In genomic region chr2:11679626-11680025, GRCm38 (mm10) we compare ENCODE assay signal across 28 mouse cellular contexts. TPM values are rescaled to one million over a fixed set of nuclear protein-coding genes. Genes with fewer than 3 reads are reported as not detected.
A peak's percentile ranks its signal among the peaks of the same experiment; 100 is the strongest.
DNase-seq lines count a peak whose midpoint lies in the region; ATAC-seq and TF ChIP-seq lines count a peak whose summit lies in the region.
"Had no signal": no experiment of that assay in that cellular context is flagged by ENCODE, and none has a peak within 500 bp of the region (broad histone marks: within the 10 kb centered on the region; RNA-seq: fewer than 3 reads in every experiment).

No protein-coding gene starts in this region.

- no peak overlapping the region for H3K9ac ChIP-seq in lung, embryonic 14.5 days
- H3K9ac ChIP-seq in midbrain, embryonic 13.5 days (replicated peaks): no peak overlapping the region
- H3K9ac ChIP-seq: embryonic facial prominence, embryonic 12.5 days; forebrain, embryonic 15.5 days; heart, embryonic 13.5 days; hindbrain, embryonic 14.5 days; intestine, embryonic 15.5 days had no signal

- WGBS in lung, embryonic 14.5 days: 25% methylated on average over 7 of the region's 7 CpGs
- 79% methylated on average over 7 of the region's 7 CpGs for WGBS in midbrain, embryonic 13.5 days

- H3K9me3 ChIP-seq in lung, embryonic 14.5 days (ENCODE audit: low read depth, low read length): no peaks in the 10 kb centered on the region
- no peaks in the 10 kb centered on the region for H3K9me3 ChIP-seq in midbrain, embryonic 13.5 days
- H3K9me3 ChIP-seq: embryonic facial prominence, embryonic 12.5 days; forebrain, embryonic 15.5 days; G1E; heart, embryonic 13.5 days; hindbrain, embryonic 10.5 days; intestine, embryonic 15.5 days had no signal

- no peak overlapping the region for H3K27ac ChIP-seq in lung, embryonic 14.5 days (ENCODE audit: low read depth)
- no peak overlapping the region for H3K27ac ChIP-seq in midbrain, embryonic 13.5 days
- H3K27ac ChIP-seq: embryonic facial prominence, embryonic 12.5 days; forebrain, embryonic 15.5 days; heart, embryonic 13.5 days; hindbrain, embryonic 10.5 days; hindbrain, embryonic 14.5 days; intestine, embryonic 15.5 days had no signal

- no peak overlapping the region for H3K4me2 ChIP-seq in lung, embryonic 14.5 days
- no peak overlapping the region for H3K4me2 ChIP-seq in midbrain, embryonic 13.5 days (replicated peaks)
- H3K4me2 ChIP-seq: embryonic facial prominence, embryonic 12.5 days; forebrain, embryonic 15.5 days; heart, embryonic 13.5 days; hindbrain, embryonic 14.5 days; intestine, embryonic 15.5 days had no signal

- no peak overlapping the region for H3K4me3 ChIP-seq in lung, embryonic 14.5 days (ENCODE audit: low read depth, low read length)
- no peak overlapping the region for H3K4me3 ChIP-seq in midbrain, embryonic 13.5 days (replicated peaks)
- H3K4me3 ChIP-seq: embryonic facial prominence, embryonic 12.5 days; forebrain, embryonic 15.5 days; heart, embryonic 13.5 days; hindbrain, embryonic 10.5 days; intestine, embryonic 15.5 days had no signal

- H3K4me1 ChIP-seq in lung, embryonic 14.5 days (ENCODE audit: insufficient read depth): no peaks in the 10 kb centered on the region
- no peaks in the 10 kb centered on the region for H3K4me1 ChIP-seq in midbrain, embryonic 13.5 days (replicated peaks)
- H3K4me1 ChIP-seq: embryonic facial prominence, embryonic 12.5 days; forebrain, embryonic 15.5 days; heart, embryonic 13.5 days; hindbrain, embryonic 10.5 days; intestine, embryonic 15.5 days had no signal

- DNase-seq in gastrocnemius, adult 18-20 months (ENCODE audit: low spot score): peak; percentile 35
- no peak for DNase-seq in gastrocnemius, postnatal 4 days (ENCODE audit: low spot score in 2 of 2)
- DNase-seq in heart, adult 18-20 months: peak; percentile 29 to 36
- no peak for DNase-seq in heart, postnatal 4 days
- DNase-seq in lung, embryonic 14.5 days: peak; percentile 4
- no peak for DNase-seq in lung, postnatal 4 days
- peak; percentile 31 for DNase-seq in testis, postnatal 10 days (ENCODE audit: low spot score)
- DNase-seq: adrenal gland, postnatal 10 days; B cell, adult 2 months; cerebellum, adult 11-12 months; cerebellum, adult 9-10 months; cerebellum, postnatal 25 days; kidney, adult 18-20 months had no signal

- H3K36me3 ChIP-seq in lung, embryonic 14.5 days (ENCODE audit: insufficient read depth): no peaks in the 10 kb centered on the region
- no peaks in the 10 kb centered on the region for H3K36me3 ChIP-seq in midbrain, embryonic 13.5 days
- H3K36me3 ChIP-seq: embryonic facial prominence, embryonic 12.5 days; forebrain, embryonic 15.5 days; G1E; heart, embryonic 13.5 days; hindbrain, embryonic 10.5 days; intestine, embryonic 15.5 days had no signal

- no peak for TF ChIP-seq CTCF in lung, embryonic 14.5 days (IDR thresholded peaks at IDR 0.05; ENCODE audit: low read depth)

- H3K27me3 ChIP-seq in lung, embryonic 14.5 days (ENCODE audit: insufficient read depth, low read length): no peaks in the 10 kb centered on the region
- H3K27me3 ChIP-seq in midbrain, embryonic 13.5 days: no peaks in the 10 kb centered on the region
- H3K27me3 ChIP-seq: embryonic facial prominence, embryonic 12.5 days; forebrain, embryonic 15.5 days; heart, embryonic 13.5 days; intestine, embryonic 15.5 days had no signal

- no peak for ATAC-seq in lung, embryonic 14.5 days (ENCODE audit: insufficient read depth)
- no peak for ATAC-seq in midbrain, embryonic 13.5 days
- ATAC-seq: CD4-positive, CD25-positive, alpha-beta regulatory T cell, adult 4 months; forebrain, embryonic 15.5 days; intestine, embryonic 15.5 days had no signal

RNA-seq across cellular contexts. Expression of gene Il15ra, which starts 25.5 kb away (rescaled TPM):
- total RNA-seq in gastrocnemius, adult 18-20 months (2021): 10 to 100 TPM; 17.6 to 29.5 TPM
- total RNA-seq in gastrocnemius, postnatal 4 days (2021): 10 to 100 TPM; 10.1 to 10.4 TPM
- total RNA-seq in heart, adult 18-20 months (2021): 10 to 100 TPM; 29.6 to 30.6 TPM
- 10 to 100 TPM; 15.6 to 20.0 TPM for total RNA-seq in heart, postnatal 4 days (2021)
- polyA plus RNA-seq in lung, embryonic 14.5 days (2014; fragmentation: Nextera tagmentation; extraction: Ambion mirVana): 1.6 and 2.2 TPM in 2 replicates
- polyA plus RNA-seq in midbrain, embryonic 13.5 days (2015; fragmentation: Nextera tagmentation; extraction: Ambion mirVana): 1.1 and 1.3 TPM in 2 replicates
- polyA plus RNA-seq: G1E had no signal

RNA-seq across cellular contexts. Expression of gene Il2ra, which starts 37.0 kb away (rescaled TPM):
- under 1 TPM; 0.43 to 0.59 TPM for total RNA-seq in gastrocnemius, adult 18-20 months (2021)
- total RNA-seq in gastrocnemius, postnatal 4 days (2021): under 1 TPM; 0.15 to 0.21 TPM
- total RNA-seq in heart, adult 18-20 months (2021): 1 to 10 TPM in 1 of 2 experiments, under 1 TPM in 1; 0.62 to 1.2 TPM
- total RNA-seq in heart, postnatal 4 days (2021): not detected
- not detected in 2 replicates for polyA plus RNA-seq in lung, embryonic 14.5 days (2014; fragmentation: Nextera tagmentation; extraction: Ambion mirVana)
- polyA plus RNA-seq in midbrain, embryonic 13.5 days (2015; fragmentation: Nextera tagmentation; extraction: Ambion mirVana): 0.16 TPM in 1 of 2 replicates, not detected in the other
- polyA plus RNA-seq: embryonic facial prominence, embryonic 12.5 days; forebrain, embryonic 11.5 days; forebrain, embryonic 15.5 days; G1E; heart, postnatal 0 days; hindbrain, embryonic 10.5 days; hindbrain, embryonic 14.5 days had no signal

RNA-seq across cellular contexts. Expression of gene Gm17490, which starts 53.6 kb away (rescaled TPM):
- not detected for total RNA-seq in gastrocnemius, adult 18-20 months (2021)
- not detected for total RNA-seq in gastrocnemius, postnatal 4 days (2021)
- not detected for total RNA-seq in heart, adult 18-20 months (2021)
- total RNA-seq in heart, postnatal 4 days (2021): not detected
- polyA plus RNA-seq in lung, embryonic 14.5 days (2014; fragmentation: Nextera tagmentation; extraction: Ambion mirVana): not detected in 2 replicates
- not detected in 2 replicates for polyA plus RNA-seq in midbrain, embryonic 13.5 days (2015; fragmentation: Nextera tagmentation; extraction: Ambion mirVana)
- total RNA-seq: adrenal gland, postnatal 10 days; adrenal gland, postnatal 4 days; G1E had no signal
- polyA plus RNA-seq: brain, embryonic 14.5 days; CD4-positive, CD25-positive, alpha-beta regulatory T cell, adult 4 months; cortical plate, adult 2 months; embryonic facial prominence, embryonic 12.5 days; forebrain, embryonic 11.5 days; forebrain, embryonic 15.5 days; frontal cortex, adult 2 months; G1E; heart, embryonic 13.5 days; heart, postnatal 0 days; hindbrain, embryonic 10.5 days; hindbrain, embryonic 14.5 days; intestine, embryonic 15.5 days had no signal

Comparison
In these comparisons a context has a peak if more than half of its experiments do, and no peak if none do; other contexts are left out.
1. DNase-seq: peak in gastrocnemius, adult 18-20 months (single experiment), heart, adult 18-20 months (2 of 2), lung, embryonic 14.5 days (single experiment) and testis, postnatal 10 days (single experiment); none in gastrocnemius, postnatal 4 days (0 of 2), heart, postnatal 4 days (single experiment) and lung, postnatal 4 days (0 of 2).